Mouse (Mus musculus) left cerebral cortex, adult 18-20 months (tissue): ENCODE measurements around the gene Gldn. TPM values are rescaled to one million over a fixed set of nuclear protein-coding genes. Genes with fewer than 3 reads are reported as not detected.

Experiments used
- total RNA-seq, 2 experiments: library from RNA; stranded (reverse); gene quantifications; 2 replicates each; pipeline ENCODE4 v1.2.3; 2021

Gene Gldn
- total RNA-seq, 2 experiments from 2014 or later = 0.73 to 0.81 TPM

Other genes starting within 250 kb of the Gldn start
- gene Tnfaip8l3, start 218.1 kb upstream of the Gldn start, total RNA-seq = 10 to 100 TPM in 1 of 2 experiments, 1 to 10 TPM in 1; 9.1 to 11.7 TPM
- gene Cyp19a1, start 18.4 kb upstream of the Gldn start, total RNA-seq = under 1 TPM in 1 of 2 experiments, not detected in 1; 0.19 TPM
- 100 to 1,000 TPM; 198 to 199 TPM for gene Dmxl2, start 215.1 kb downstream of the Gldn start, total RNA-seq